Mouse (Mus musculus) spleen, adult 2 months (tissue): ENCODE data around the gene Igfbp7.

Experiments used
- CTCF ChIP-seq: fragments of 200-500 bp; IDR thresholded peaks from 2 replicates; pipeline ENCODE4 v1.5.1; 2011; ENCODE audit warnings: mild to moderate bottlenecking, inconsistent platforms; ENCODE audit not compliant: insufficient read depth, insufficient read length, insufficient replicate concordance; ENCODE audit errors: extremely low read depth
- POLR2A ChIP-seq: fragments of 200-500 bp; IDR thresholded peaks from 2 replicates; pipeline ENCODE4 v1.6.1; 2011; ENCODE audit warnings: low read depth, low read length, inconsistent platforms

DNA sequence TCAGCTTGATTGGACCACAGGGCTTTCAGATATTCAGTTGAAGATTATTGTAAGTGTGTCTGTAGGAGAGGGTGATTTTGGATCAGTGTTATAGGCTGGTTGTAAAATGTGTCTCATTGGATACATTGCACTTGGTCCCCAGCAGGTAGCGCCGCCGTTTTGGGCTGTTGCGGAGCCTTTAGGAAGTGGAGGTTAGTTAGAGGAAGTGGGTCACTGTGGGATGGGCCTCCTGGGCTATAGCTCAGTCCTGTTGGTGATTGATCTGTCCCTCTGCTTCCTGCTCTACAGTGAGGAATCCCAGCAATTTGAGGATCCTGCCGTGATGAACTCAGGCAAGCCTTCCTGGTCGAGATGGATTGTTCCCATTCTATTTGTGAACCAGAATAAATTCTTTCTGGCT, 44.3 kb upstream of the Igfbp7 start:
- no peak for TF ChIP-seq CTCF
- no peak for TF ChIP-seq POLR2A
